Mouse (Mus musculus) midbrain, embryonic 14.5 days (tissue): ENCODE measurements around the gene Nckap1. TPM values are rescaled to one million over a fixed set of nuclear protein-coding genes. Genes with fewer than 3 reads are reported as not detected.
A peak's percentile ranks its signal among the peaks of the same experiment; 100 is the strongest.
"Not testable (repeated sequence)": the region's sequence is repeated elsewhere in the genome, so short reads cannot be mapped to it uniquely, and the experiment has no call there.

ENCODE experiments used
- ATAC-seq: fragments of 200-750 bp; cut with Nextera tagmentation; 2 replicates; pipeline ENCODE4 v1.8.0; 2017; ENCODE audit warnings: moderate number of reproducible peaks, moderate library complexity; ENCODE audit not compliant: low FRiP score, low TSS enrichment
- DNase-seq: peaks from one replicate; pipeline ENCODE4 v3.0.0-alpha.2; 2015
- H3K27ac ChIP-seq: fragments of 300-500 bp; sonication (generic); replicated peaks from 2 replicates; pipeline ENCODE4 v1.5.1; 2014; ENCODE audit warnings: mild to moderate bottlenecking, low read depth, low read length, moderate library complexity
- H3K27me3 ChIP-seq: fragments of 300-500 bp; sonication (generic); 2 replicates; pipeline ENCODE4 v1.6.1; 2014; ENCODE audit warnings: low read length, control low read depth, mixed read lengths; ENCODE audit not compliant: control insufficient read depth, insufficient read depth
- H3K36me3 ChIP-seq: fragments of 300-500 bp; sonication (generic); 2 replicates; pipeline ENCODE4 v1.6.1; 2014; ENCODE audit warnings: low read length, control low read depth; ENCODE audit not compliant: control insufficient read depth, insufficient read depth
- H3K4me1 ChIP-seq: fragments of 300-500 bp; sonication (generic); 2 replicates; pipeline ENCODE4 v1.6.1; 2014; ENCODE audit warnings: mild to moderate bottlenecking, antibody characterized with exemption, low read length, control low read depth; ENCODE audit not compliant: control insufficient read depth, insufficient read depth
- H3K4me2 ChIP-seq: fragments of 300-500 bp; sonication (generic); 2 replicates; pipeline ENCODE4 v1.6.1; 2014; ENCODE audit warnings: mild to moderate bottlenecking, low read length, moderate library complexity
- H3K4me3 ChIP-seq: fragments of 300-500 bp; sonication (generic); replicated peaks from 2 replicates; pipeline ENCODE4 v1.5.1; 2014; ENCODE audit warnings: low read depth, low read length
- H3K9ac ChIP-seq: fragments of 300-500 bp; sonication (generic); replicated peaks from 2 replicates; pipeline ENCODE4 v1.6.1; 2014; ENCODE audit warnings: mild to moderate bottlenecking, low read length, moderate library complexity
- H3K9me3 ChIP-seq: fragments of 300-500 bp; sonication (generic); 2 replicates; pipeline ENCODE4 v1.6.1; 2016; ENCODE audit warnings: low read length, control low read depth, mixed read lengths; ENCODE audit not compliant: control insufficient read depth
- WGBS: fragments of 180-500 bp; shearing (Covaris S2); extraction: QIAGEN DNeasy Blood & Tissue Kit; methylation state at CpG from one replicate; pipeline ENCODE4 v1.1.7; 2014; 5-methylcytosine and 5-hydroxymethylcytosine counted together
- polyA plus RNA-seq: library from polyadenylated mRNA; unstranded; fragments of >200 nt; fragmentation: Nextera tagmentation; extraction: Ambion mirVana; gene quantifications from 2 replicates; pipeline ENCODE4 v1.2.1, GENCODE M21; 2014

Gene Nckap1
- polyA plus RNA-seq, 1 experiment from 2014 or later, result 94.7 TPM

DNA sequence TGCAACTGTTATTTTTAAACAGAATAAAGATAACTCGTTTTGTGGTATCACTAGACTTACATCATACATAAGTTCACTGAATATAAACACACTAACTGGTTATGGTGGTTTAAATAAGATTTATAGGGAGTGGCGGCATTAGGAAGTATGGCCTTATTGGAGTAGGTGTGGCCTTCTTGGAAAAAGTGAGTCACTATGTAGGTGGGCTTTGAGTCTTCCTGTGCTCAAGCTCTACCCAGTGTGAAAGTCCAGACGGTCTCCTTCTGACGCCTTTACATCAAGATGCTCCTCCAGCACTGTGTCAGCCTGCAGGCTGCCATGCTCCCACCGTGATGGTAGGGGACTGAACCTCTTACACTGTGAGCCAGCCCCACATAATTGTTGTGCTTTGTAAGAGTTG is 38.4 kb downstream of the Nckap1 start:
- Histone ChIP-seq H3K9me3 (no peaks in the 10 kb centered on the region), H3K4me2 (no peak overlapping the region), H3K36me3 (peaks cover 71% of the 10 kb centered on the region), H3K9ac (no peak overlapping the region), H3K4me3 (no peak overlapping the region), H3K4me1 (no peaks in the 10 kb centered on the region), H3K27ac (no peak overlapping the region), H3K27me3 (no peaks in the 10 kb centered on the region)
- WGBS, result 93% methylated on average over 5 of the region's 5 CpGs
- DNase-seq, result no peak
- ATAC-seq, result no peak

DNA sequence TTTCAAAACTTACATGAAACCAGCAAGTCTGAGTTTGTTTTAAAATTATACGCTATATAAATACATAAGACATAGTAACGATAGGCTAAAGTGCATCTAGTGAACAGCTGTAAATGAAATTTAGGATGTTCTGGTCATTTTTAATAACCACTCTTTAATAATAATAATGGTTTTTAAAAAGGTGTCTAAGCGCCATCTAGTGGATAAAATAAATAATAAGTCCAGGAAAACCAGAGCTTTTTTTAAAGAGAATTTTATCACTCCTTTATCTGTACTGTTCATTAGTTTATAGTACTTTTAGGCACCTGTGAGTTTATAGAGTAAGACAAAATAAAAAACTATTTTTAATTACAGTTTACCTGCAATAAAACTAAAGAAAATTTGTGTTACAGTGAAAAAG is 44.0 kb downstream of the Nckap1 start:
- DNase-seq (peak; percentile 41), ATAC-seq (no peak)
- WGBS, result 66% methylated on average over 3 of the region's 3 CpGs

DNA sequence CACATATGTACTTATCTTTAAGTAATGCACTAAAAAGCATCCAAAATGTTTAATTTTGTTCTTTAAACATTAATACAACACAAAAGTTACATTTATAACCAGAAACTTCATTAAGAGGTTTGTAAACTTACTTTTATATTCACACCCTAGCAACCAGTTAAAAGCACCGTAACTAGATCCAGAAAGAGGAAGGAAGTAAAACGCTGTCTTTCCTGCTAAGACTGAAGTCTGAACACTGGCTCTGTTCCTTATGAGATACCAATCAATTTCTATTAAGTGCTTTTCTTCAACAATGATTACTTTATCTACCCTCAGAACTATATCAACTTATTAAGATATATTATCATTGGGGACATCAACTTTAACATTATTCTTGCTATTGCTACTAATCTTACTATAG is 44.6 kb downstream of the Nckap1 start:
- DNase-seq, result no peak
- H3K4me3 ChIP-seq, result no peak overlapping the region
- H3K27me3 ChIP-seq, result no peaks in the 10 kb centered on the region
- H3K27ac ChIP-seq, result no peak overlapping the region
- ATAC-seq, result no peak
- no peak overlapping the region for H3K9ac ChIP-seq
- no peaks in the 10 kb centered on the region for H3K4me1 ChIP-seq
- H3K4me2 ChIP-seq, result no peak overlapping the region
- 98% methylated on average over 2 of the region's 2 CpGs for WGBS
- H3K9me3 ChIP-seq, result no peaks in the 10 kb centered on the region
- H3K36me3 ChIP-seq, result peaks cover 64% of the 10 kb centered on the region

More for the DNA sequence above, 44.0 kb downstream of the Nckap1 start:
- no peak overlapping the region for H3K4me2 ChIP-seq
- H3K27ac ChIP-seq, result no peak overlapping the region
- no peaks in the 10 kb centered on the region for H3K27me3 ChIP-seq
- H3K9me3 ChIP-seq, result no peaks in the 10 kb centered on the region
- H3K4me1 ChIP-seq, result no peaks in the 10 kb centered on the region
- H3K4me3 ChIP-seq, result no peak overlapping the region
- peaks cover 59% of the 10 kb centered on the region for H3K36me3 ChIP-seq
- no peak overlapping the region for H3K9ac ChIP-seq

DNA sequence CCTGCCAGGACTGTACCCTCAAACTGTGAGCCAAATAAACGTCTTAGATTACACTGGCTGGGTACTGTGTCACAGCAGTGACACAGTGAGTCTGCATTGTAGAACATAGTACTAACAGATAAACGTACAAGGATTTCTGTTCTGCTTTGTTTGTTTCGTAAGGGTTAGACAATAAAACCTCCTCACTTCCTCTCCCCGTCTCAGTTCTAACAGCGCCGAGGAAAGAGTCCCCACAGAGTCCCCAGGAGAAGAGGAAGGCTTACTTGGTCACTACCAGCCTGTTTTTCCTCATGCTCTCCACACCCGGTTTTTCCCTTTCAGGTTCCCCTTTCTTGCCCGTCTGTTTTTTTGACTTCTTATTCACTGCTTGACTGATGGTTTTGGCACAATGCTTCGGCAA is 56.9 kb downstream of the Nckap1 start:
- DNase-seq, result no peak

DNA sequence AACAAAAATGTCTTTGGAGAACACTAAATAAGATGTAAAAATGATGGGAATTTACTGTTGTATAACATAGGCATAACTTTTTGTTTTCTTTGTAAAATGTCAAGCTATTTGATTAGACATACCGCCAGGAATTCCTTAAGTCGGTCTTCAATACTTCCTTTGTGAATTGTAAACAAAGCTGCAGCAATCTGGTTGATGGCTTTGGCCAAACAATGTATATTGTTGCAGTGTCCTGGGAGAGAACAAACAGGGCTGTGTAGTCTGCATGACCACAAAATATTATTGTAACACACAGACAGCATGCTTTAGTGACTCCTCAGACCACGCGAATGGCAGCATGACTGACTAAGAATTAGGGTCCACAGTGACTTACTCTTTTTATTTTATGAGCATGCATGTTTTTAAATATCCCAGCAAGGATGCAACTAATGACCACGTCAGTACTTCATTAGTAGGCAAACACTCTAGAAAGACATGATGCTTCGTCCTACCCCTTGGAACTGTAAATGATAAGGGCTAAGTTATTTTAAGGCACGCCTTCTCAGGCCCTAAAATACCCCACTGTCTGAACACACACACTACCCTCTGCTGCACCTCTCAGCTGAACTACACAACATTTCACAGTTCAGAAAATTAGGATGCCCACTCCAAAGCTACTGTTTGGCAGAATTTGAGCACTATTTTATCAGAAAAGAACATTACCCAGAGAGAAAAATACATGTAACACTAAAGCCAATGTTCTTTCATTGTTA is 75.0 kb downstream of the Nckap1 start:
- H3K9ac ChIP-seq, result no peak overlapping the region
- ATAC-seq (no peak), DNase-seq (no peak)
- no peaks in the 10 kb centered on the region for H3K27me3 ChIP-seq
- H3K9me3 ChIP-seq, result no peaks in the 10 kb centered on the region
- H3K36me3 ChIP-seq, result peaks cover 77% of the 10 kb centered on the region
- H3K4me2 ChIP-seq, result no peak overlapping the region
- no peak overlapping the region for H3K27ac ChIP-seq
- H3K4me3 ChIP-seq, result no peak overlapping the region
- 69% methylated on average over 7 of the region's 7 CpGs for WGBS
- H3K4me1 ChIP-seq, result no peaks in the 10 kb centered on the region

More for the DNA sequence above, 56.9 kb downstream of the Nckap1 start:
- WGBS, result 95% methylated on average over 9 of the region's 9 CpGs
- Histone ChIP-seq H3K4me1 (no peaks in the 10 kb centered on the region), H3K4me3 (no peak overlapping the region), H3K27ac (no peak overlapping the region), H3K27me3 (no peaks in the 10 kb centered on the region), H3K4me2 (no peak overlapping the region), H3K9me3 (no peaks in the 10 kb centered on the region), H3K9ac (no peak overlapping the region), H3K36me3 (peaks cover 73% of the 10 kb centered on the region)
- no peak for ATAC-seq

DNA sequence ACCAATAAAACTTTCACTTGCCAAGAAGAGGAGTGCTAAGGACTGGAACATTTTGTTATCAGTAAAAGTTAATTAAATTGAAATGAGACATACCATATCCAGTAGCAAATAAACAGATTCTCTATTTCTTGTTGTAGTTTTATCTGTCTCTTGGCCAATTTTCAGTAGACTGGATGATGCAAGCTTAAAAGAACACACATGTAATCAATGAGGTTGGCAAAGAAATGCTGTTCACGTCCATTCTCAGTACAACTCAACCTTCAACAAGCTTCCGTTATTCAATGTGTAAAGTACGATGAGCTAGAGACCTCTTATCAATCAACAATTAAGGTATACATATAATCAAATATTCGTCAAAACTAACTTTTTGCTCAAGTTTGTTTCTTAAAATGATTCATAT is 79.0 kb downstream of the Nckap1 start:
- Histone ChIP-seq H3K27me3 (no peaks in the 10 kb centered on the region), H3K4me1 (no peaks in the 10 kb centered on the region), H3K9me3 (no peaks in the 10 kb centered on the region), H3K36me3 (peaks cover 64% of the 10 kb centered on the region), H3K9ac (no peak overlapping the region), H3K4me3 (no peak overlapping the region), H3K4me2 (no peak overlapping the region), H3K27ac (no peak overlapping the region)
- 94% methylated on average over 4 of the region's 4 CpGs for WGBS
- ATAC-seq (no peak), DNase-seq (no peak)

DNA sequence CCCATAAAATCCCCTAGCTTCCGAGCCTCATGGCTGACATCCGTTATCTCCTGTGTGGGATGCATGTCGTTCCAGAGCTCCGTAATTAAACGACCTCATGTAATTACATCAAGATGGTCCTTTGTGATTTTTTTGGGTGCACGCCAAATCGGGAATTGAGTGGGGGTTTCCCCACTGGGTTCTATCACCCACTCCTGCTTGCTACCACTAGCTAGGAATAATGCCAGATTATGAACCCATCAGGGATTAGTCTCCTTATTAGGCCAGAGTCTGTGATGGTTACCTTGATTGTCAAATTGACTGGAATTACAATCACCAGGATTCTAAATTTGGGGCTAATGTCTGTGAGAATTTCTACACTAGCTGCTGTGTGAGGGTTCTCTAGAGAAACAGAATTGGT is 85.9 kb downstream of the Nckap1 start:
- not testable (repeated sequence) for H3K27ac ChIP-seq, H3K4me1 ChIP-seq, ATAC-seq, H3K9me3 ChIP-seq, H3K9ac ChIP-seq, H3K4me2 ChIP-seq, H3K4me3 ChIP-seq, H3K27me3 ChIP-seq
- 69% methylated on average over 7 of the region's 7 CpGs for WGBS
- peak; percentile 8 for DNase-seq
- H3K36me3 ChIP-seq, result peaks cover 12% of the 10 kb centered on the region; the same call in 1 of the 2 replicates

DNA sequence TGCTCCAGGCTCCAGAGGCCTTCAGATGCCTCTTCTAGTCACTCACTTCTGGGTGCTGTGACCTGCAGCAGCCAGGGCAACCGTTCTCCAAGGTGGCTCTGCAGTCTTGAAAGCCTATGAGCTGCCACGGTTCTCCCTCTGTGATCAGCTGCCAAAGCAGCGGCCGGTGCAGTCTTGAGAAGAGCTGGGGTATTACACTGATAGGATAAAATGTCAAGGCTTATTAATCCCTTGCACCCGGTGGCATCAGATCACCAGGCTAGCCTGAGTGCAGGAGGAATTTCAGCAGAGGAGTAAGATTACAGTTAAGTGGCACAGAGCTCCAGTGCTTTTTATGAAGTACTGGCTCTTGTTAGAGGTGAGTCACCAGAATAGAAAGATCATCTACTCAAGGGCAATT is 94.3 kb downstream of the Nckap1 start:
- H3K27ac ChIP-seq, result no peak overlapping the region
- H3K9ac ChIP-seq, result no peak overlapping the region
- no peak for DNase-seq
- no peaks in the 10 kb centered on the region for H3K4me1 ChIP-seq
- 69% methylated on average over 5 of the region's 5 CpGs for WGBS
- ATAC-seq, result no peak
- H3K4me3 ChIP-seq, result no peak overlapping the region
- H3K9me3 ChIP-seq, result no peaks in the 10 kb centered on the region
- H3K27me3 ChIP-seq, result no peaks in the 10 kb centered on the region
- H3K36me3 ChIP-seq, result no peaks in the 10 kb centered on the region
- no peak overlapping the region for H3K4me2 ChIP-seq

DNA sequence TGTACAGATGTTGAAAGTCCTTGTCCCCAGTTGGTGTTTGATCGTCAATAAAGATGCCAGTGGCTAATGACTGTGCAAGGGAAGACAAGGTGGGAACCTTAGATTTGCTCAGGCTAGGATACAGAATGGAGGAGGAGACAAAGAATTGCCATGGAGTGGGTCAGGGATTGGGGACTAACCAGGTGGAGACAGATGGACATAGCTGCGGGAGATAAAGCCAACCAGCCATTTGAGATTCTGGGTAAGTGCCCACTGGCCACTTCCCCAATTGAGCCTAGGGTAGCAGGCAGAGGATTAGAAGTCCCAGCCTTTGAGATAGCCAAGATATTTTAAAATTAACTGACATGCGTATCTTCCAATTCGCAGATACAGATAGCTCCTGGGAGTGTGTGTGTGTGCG is 96.2 kb downstream of the Nckap1 start:
- DNase-seq, result no peak
- no peak overlapping the region for H3K4me2 ChIP-seq
- no peak overlapping the region for H3K4me3 ChIP-seq
- 94% methylated on average over 5 of the region's 5 CpGs for WGBS
- H3K4me1 ChIP-seq, result no peaks in the 10 kb centered on the region
- H3K9me3 ChIP-seq, result no peaks in the 10 kb centered on the region
- no peak overlapping the region for H3K9ac ChIP-seq
- no peaks in the 10 kb centered on the region for H3K27me3 ChIP-seq
- H3K36me3 ChIP-seq, result no peaks in the 10 kb centered on the region
- no peak for ATAC-seq
- no peak overlapping the region for H3K27ac ChIP-seq
